Mouse (Mus musculus): Measurements from ENCODE around the gene Pacs1. TPM values are rescaled to one million over a fixed set of nuclear protein-coding genes. Genes with fewer than 3 reads are reported as not detected.

The Pacs1 gene
- polyA plus RNA-seq, 1 experiment from 2014 or later, result 23.8 TPM

- Histone ChIP-seq H3K9me3 (ENCODE audit: low read length) (no peaks in the 10 kb centered on the region), H3K27me3 (ENCODE audit: insufficient read depth, low read length) (no peaks in the 10 kb centered on the region), H3K36me3 (ENCODE audit: insufficient read depth, low read length) (peaks cover 17% of the 10 kb centered on the region; the same call in 1 of the 2 replicates), H3K4me1 (ENCODE audit: insufficient read depth, low read length) (peaks cover 31% of the 10 kb centered on the region), H3K4me3 (ENCODE audit: low read length) (peak overlapping the region; percentile 88), H3K27ac (ENCODE audit: low read length) (peak overlapping the region; percentile 84), H3K4me2 (replicated peaks; ENCODE audit: low read depth, low read length) (peak overlapping the region; percentile 66), H3K9ac (replicated peaks; ENCODE audit: low read length) (peak overlapping the region; percentile 78)
- ATAC-seq (ENCODE audit: low FRiP score, low TSS enrichment), result peak; percentile 36
- WGBS, result 6% methylated on average over 13 of the region's 13 CpGs
These were observed 22.8 kb upstream of the Pacs1 start for GRCm38 (mm10) chr19:5295736-5296075.

- Histone ChIP-seq H3K4me2 (replicated peaks; ENCODE audit: low read depth, low read length) (peak within 1 kb of the TSS; percentile 84), H3K27ac (ENCODE audit: low read length) (peak within 1 kb of the TSS; percentile 84), H3K4me1 (ENCODE audit: insufficient read depth, low read length) (peaks cover 31% of the 10 kb centered on the region), H3K4me3 (ENCODE audit: low read length) (peak within 1 kb of the TSS; percentile 88), H3K9me3 (ENCODE audit: low read length) (no peaks in the 10 kb centered on the region), H3K27me3 (ENCODE audit: insufficient read depth, low read length) (no peaks in the 10 kb centered on the region), H3K36me3 (ENCODE audit: insufficient read depth, low read length) (peaks cover 23% of the 10 kb centered on the region; the same call in 1 of the 2 replicates), H3K9ac (replicated peaks; ENCODE audit: low read length) (peak within 1 kb of the TSS; percentile 88)
- WGBS, result under 1% methylated on average over 45 of the region's 46 CpGs
- ATAC-seq (ENCODE audit: low FRiP score, low TSS enrichment), result peak; percentile 97
These were observed 22.2 kb upstream of the Pacs1 start, which contains the start of gene Sf3b2 for GRCm38 (mm10) chr19:5294972-5295735. Sf3b2 (minus strand) TSS chr19:5295455.

DNA sequence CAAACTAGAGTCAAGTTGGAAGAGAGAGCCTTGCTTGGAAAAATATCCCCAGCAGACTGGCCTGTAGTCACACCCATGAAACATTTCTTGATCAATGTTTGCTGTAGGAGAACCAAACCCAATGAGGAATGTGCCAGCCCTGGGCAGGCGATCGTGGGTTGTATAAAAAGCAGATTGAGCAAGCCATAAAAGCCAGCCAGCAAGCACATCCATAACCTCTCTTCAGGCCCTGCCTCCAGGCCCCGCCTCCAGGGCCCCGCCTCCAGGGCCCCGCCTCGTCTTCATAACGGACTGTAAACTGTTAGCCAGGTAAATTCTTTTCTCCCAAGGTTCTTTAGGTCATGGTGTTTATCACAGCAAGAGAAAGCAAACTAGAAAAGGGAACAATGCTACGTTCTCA, 5.5 kb upstream of the Pacs1 start:
- no peak overlapping the region for H3K9ac ChIP-seq (replicated peaks; ENCODE audit: low read length)
- peaks cover 66% of the 10 kb centered on the region for H3K36me3 ChIP-seq (ENCODE audit: insufficient read depth, low read length)

GRCm38 (mm10) chr19:5277140-5277539, 4.2 kb upstream of the Pacs1 start:
- Histone ChIP-seq H3K9ac (replicated peaks; ENCODE audit: low read length) (no peak overlapping the region), H3K4me2 (replicated peaks; ENCODE audit: low read depth, low read length) (no peak overlapping the region), H3K4me1 (ENCODE audit: insufficient read depth, low read length) (peaks cover 9% of the 10 kb centered on the region), H3K27me3 (ENCODE audit: insufficient read depth, low read length) (no peaks in the 10 kb centered on the region), H3K9me3 (ENCODE audit: low read length) (no peaks in the 10 kb centered on the region), H3K27ac (ENCODE audit: low read length) (no peak overlapping the region), H3K4me3 (ENCODE audit: low read length) (no peak overlapping the region), H3K36me3 (ENCODE audit: insufficient read depth, low read length) (peaks cover 60% of the 10 kb centered on the region)
- ATAC-seq (ENCODE audit: low FRiP score, low TSS enrichment), result no peak
- 90% methylated on average over 3 of the region's 3 CpGs for WGBS

More for the DNA sequence above, 5.5 kb upstream of the Pacs1 start:
- H3K27ac ChIP-seq (ENCODE audit: low read length), result no peak overlapping the region
- WGBS, result 61% methylated on average over 8 of the region's 8 CpGs
- H3K27me3 ChIP-seq (ENCODE audit: insufficient read depth, low read length), result no peaks in the 10 kb centered on the region
- H3K9me3 ChIP-seq (ENCODE audit: low read length), result no peaks in the 10 kb centered on the region
- peaks cover 8% of the 10 kb centered on the region for H3K4me1 ChIP-seq (ENCODE audit: insufficient read depth, low read length)
- no peak for ATAC-seq (ENCODE audit: low FRiP score, low TSS enrichment)
- no peak overlapping the region for H3K4me2 ChIP-seq (replicated peaks; ENCODE audit: low read depth, low read length)
- no peak overlapping the region for H3K4me3 ChIP-seq (ENCODE audit: low read length)

DNA sequence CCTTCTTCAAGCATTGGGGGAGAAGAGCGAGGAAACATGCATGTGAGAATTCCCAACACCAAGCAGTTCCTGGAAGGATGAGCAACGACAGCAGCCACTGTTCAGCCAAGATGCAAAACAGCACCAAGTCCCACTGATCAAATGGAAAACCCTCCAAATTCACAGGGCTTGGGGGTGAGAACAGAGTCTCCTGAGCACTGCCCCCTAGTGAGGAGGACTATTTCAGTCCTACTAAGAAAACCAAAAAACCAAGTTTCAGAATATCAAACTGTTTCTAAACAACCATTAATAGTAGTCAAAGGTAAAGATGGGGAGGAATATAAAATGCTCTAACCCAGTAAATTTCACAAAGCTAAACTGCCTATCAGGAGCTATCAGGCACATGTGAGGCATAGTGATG, 3.6 kb upstream of the Pacs1 start:
- H3K9ac ChIP-seq (replicated peaks; ENCODE audit: low read length), result no peak overlapping the region
- H3K4me3 ChIP-seq (ENCODE audit: low read length), result no peak overlapping the region
- no peak overlapping the region for H3K4me2 ChIP-seq (replicated peaks; ENCODE audit: low read depth, low read length)
- H3K27ac ChIP-seq (ENCODE audit: low read length), result no peak overlapping the region
- no peak for ATAC-seq (ENCODE audit: low FRiP score, low TSS enrichment)
- H3K27me3 ChIP-seq (ENCODE audit: insufficient read depth, low read length), result no peaks in the 10 kb centered on the region
- WGBS, result 89% methylated on average over 2 of the region's 2 CpGs
- H3K9me3 ChIP-seq (ENCODE audit: low read length), result no peaks in the 10 kb centered on the region
- peaks cover 15% of the 10 kb centered on the region for H3K4me1 ChIP-seq (ENCODE audit: insufficient read depth, low read length)
- H3K36me3 ChIP-seq (ENCODE audit: insufficient read depth, low read length), result peaks cover 59% of the 10 kb centered on the region

GRCm38 (mm10) chr19:5275736-5276135, 2.8 kb upstream of the Pacs1 start:
- H3K4me3 ChIP-seq (ENCODE audit: low read length), result no peak overlapping the region
- H3K9ac ChIP-seq (replicated peaks; ENCODE audit: low read length), result no peak overlapping the region
- WGBS, result 90% methylated on average over 5 of the region's 5 CpGs
- peaks cover 22% of the 10 kb centered on the region for H3K4me1 ChIP-seq (ENCODE audit: insufficient read depth, low read length)
- no peak for ATAC-seq (ENCODE audit: low FRiP score, low TSS enrichment)
- H3K36me3 ChIP-seq (ENCODE audit: insufficient read depth, low read length), result peaks cover 53% of the 10 kb centered on the region
- H3K27ac ChIP-seq (ENCODE audit: low read length), result no peak overlapping the region
- no peaks in the 10 kb centered on the region for H3K27me3 ChIP-seq (ENCODE audit: insufficient read depth, low read length)
- no peak overlapping the region for H3K4me2 ChIP-seq (replicated peaks; ENCODE audit: low read depth, low read length)
- no peaks in the 10 kb centered on the region for H3K9me3 ChIP-seq (ENCODE audit: low read length)

GRCm38 (mm10) chr19:5274641-5275040, 1.7 kb upstream of the Pacs1 start:
- 91% methylated on average over 12 of the region's 13 CpGs for WGBS
- no peaks in the 10 kb centered on the region for H3K27me3 ChIP-seq (ENCODE audit: insufficient read depth, low read length)
- no peak overlapping the region for H3K4me2 ChIP-seq (replicated peaks; ENCODE audit: low read depth, low read length)
- peaks cover 52% of the 10 kb centered on the region for H3K36me3 ChIP-seq (ENCODE audit: insufficient read depth, low read length)
- no peak for ATAC-seq (ENCODE audit: low FRiP score, low TSS enrichment)
- peaks cover 28% of the 10 kb centered on the region for H3K4me1 ChIP-seq (ENCODE audit: insufficient read depth, low read length)
- H3K9ac ChIP-seq (replicated peaks; ENCODE audit: low read length), result no peak overlapping the region
- H3K4me3 ChIP-seq (ENCODE audit: low read length), result no peak overlapping the region
- no peaks in the 10 kb centered on the region for H3K9me3 ChIP-seq (ENCODE audit: low read length)
- peak overlapping the region; percentile 94; the same call in 1 of the 2 replicates for H3K27ac ChIP-seq (ENCODE audit: low read length)

- 63% methylated on average over 4 of the region's 4 CpGs for WGBS
- Histone ChIP-seq H3K36me3 (ENCODE audit: insufficient read depth, low read length) (peaks cover 45% of the 10 kb centered on the region), H3K4me1 (ENCODE audit: insufficient read depth, low read length) (peaks cover 28% of the 10 kb centered on the region), H3K27me3 (ENCODE audit: insufficient read depth, low read length) (no peaks in the 10 kb centered on the region), H3K9me3 (ENCODE audit: low read length) (no peaks in the 10 kb centered on the region), H3K9ac (replicated peaks; ENCODE audit: low read length) (peak overlapping the region; percentile 82; the same call in 1 of the 2 replicates), H3K4me3 (ENCODE audit: low read length) (no peak overlapping the region), H3K4me2 (replicated peaks; ENCODE audit: low read depth, low read length) (peak overlapping the region; percentile 88; the same call in 1 of the 2 replicates), H3K27ac (ENCODE audit: low read length) (peak overlapping the region; percentile 94)
- no peak for ATAC-seq (ENCODE audit: low FRiP score, low TSS enrichment)
These were observed 997 bp upstream of the Pacs1 start for GRCm38 (mm10) chr19:5273916-5274315.

DNA sequence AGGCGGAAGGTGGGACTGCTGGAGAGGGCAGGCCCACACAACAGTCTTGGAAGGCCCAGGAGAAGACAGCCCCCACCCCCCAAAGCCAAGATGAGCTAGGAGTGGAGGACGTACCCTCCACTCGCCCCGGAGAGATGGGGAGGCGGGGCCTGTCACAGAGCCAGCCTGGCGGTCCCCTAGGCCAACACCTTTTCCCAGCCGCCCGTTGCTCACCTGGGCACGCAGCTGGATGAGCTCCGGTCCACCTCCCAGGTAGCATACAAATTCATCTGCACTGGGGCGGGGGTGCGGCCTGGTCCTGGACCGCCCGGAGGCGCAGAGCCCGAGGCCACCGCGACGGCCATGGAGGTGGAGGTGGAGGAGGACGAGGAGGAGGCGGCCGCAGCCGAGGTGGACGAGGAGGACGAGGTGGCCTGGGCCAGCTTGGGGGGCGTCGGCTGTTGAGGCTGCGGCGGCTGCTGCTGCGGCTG, 558 bp downstream of the Pacs1 start:
- Histone ChIP-seq H3K36me3 (ENCODE audit: insufficient read depth, low read length) (peaks cover 30% of the 10 kb centered on the region), H3K4me3 (ENCODE audit: low read length) (peak overlapping the region; percentile 85), H3K27ac (ENCODE audit: low read length) (peak overlapping the region; percentile 94), H3K4me1 (ENCODE audit: insufficient read depth, low read length) (peaks cover 28% of the 10 kb centered on the region), H3K9me3 (ENCODE audit: low read length) (no peaks in the 10 kb centered on the region), H3K4me2 (replicated peaks; ENCODE audit: low read depth, low read length) (peak overlapping the region; percentile 88), H3K9ac (replicated peaks; ENCODE audit: low read length) (peak overlapping the region; percentile 82), H3K27me3 (ENCODE audit: insufficient read depth, low read length) (no peaks in the 10 kb centered on the region)
- peak; percentile 77 for ATAC-seq (ENCODE audit: low FRiP score, low TSS enrichment)
- WGBS, result under 1% methylated on average over 29 of the region's 30 CpGs

DNA sequence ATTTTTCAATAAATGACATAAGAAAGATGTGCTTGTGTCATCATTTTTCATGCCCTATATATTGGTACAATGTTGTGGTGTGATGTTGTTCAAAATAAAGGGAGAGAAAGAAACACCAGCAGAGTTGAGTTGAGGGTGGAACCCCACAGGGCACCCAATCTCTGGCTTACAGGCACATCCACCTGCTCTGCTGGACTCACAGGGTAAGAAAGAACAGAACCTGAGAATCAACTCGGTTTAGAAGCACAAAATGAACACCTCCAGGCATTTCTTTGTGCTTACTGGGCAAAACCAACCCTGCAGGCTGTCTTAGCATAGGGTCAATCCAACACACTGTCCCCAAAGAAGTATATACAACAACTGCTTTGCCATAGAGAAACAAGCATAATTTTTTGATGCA, 1.5 kb downstream of the Pacs1 start:
- Histone ChIP-seq H3K4me1 (ENCODE audit: insufficient read depth, low read length) (peaks cover 28% of the 10 kb centered on the region), H3K27ac (ENCODE audit: low read length) (no peak overlapping the region), H3K9ac (replicated peaks; ENCODE audit: low read length) (no peak overlapping the region), H3K27me3 (ENCODE audit: insufficient read depth, low read length) (no peaks in the 10 kb centered on the region), H3K4me2 (replicated peaks; ENCODE audit: low read depth, low read length) (peak overlapping the region; percentile 88), H3K9me3 (ENCODE audit: low read length) (no peaks in the 10 kb centered on the region), H3K36me3 (ENCODE audit: insufficient read depth, low read length) (peaks cover 23% of the 10 kb centered on the region), H3K4me3 (ENCODE audit: low read length) (peak overlapping the region; percentile 85)
- WGBS, result 57% methylated on average over 1 of the region's 1 CpGs
- ATAC-seq (ENCODE audit: low FRiP score, low TSS enrichment), result no peak

All from kidney, embryonic 16.5 days (tissue).